Mouse (Mus musculus): ENCODE measurements at regions not wholly inside any gene's neighbourhood (a gene's known extent, or its start where the extent isn't known, plus 50 kb on each side); places are given as distances from the start of the nearest gene placed in this dataset.

DNA sequence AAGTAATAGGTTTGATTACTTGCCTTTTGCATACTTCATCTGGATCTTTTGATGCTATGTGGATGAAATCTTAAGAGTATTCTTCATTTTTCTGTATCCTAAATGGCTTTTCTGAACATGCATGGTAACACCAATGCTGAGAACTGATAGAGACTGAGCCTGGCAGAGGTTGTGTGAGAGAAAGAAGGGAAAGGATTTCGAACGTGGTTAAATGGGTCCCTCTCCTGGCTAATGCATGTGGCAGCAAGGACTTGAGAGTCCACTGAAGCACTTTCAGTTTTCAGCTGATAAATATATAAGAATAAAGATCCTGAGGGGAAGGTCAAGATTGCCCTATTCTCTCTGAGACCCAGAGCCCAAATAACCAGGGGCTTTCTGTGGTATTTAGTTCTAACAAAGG is 229.0 kb downstream of the Olfm4 start:
- TF ChIP-seq CTCF (IDR thresholded peaks at IDR 0.05; ENCODE audit: control insufficient read depth, insufficient read depth, low read length) (no peak), POLR2A (IDR thresholded peaks at IDR 0.05; ENCODE audit: borderline replicate concordance, control insufficient read depth, low read depth, low read length) (no peak)

All from bone marrow, adult 2 months (tissue).